Mouse (Mus musculus) kidney, postnatal 36 days (tissue): ENCODE data around the gene Mrpl53.

Experiments
- DNase-seq, 2 experiments: peaks; one replicate each; pipeline ENCODE4 v3.0.0; 2021 to 2022; ENCODE audit warnings: mixed read lengths in 2 of 2

Gene Mrpl53

GRCm38 (mm10) chr6:83122961-83123360 lies 14.1 kb downstream of the Mrpl53 start:
- DNase-seq: no peak

DNA sequence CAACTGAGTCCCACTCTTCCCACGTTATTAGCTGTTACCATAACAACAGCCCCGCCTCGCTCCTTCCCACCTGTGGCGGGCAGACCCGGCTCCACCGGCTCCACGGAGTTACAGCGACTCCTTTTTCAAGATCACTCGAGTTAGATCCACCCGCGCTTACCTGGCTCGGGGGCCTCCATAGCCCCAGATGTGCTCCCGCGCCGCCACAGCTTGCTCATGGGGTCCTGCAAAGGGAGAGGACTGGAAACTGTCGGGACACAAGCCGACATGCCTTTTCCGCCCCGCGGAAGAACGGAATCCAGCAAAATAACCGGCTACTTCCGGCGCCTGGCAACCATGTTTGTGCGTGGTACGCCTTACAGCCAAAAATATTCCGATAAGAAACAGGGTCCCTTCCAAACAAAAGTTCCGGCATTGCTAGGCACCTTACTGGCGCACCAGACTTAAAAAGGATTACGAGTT lies 16.0 kb downstream of the Mrpl53 start:
- peak; percentile 94 to 95 for DNase-seq

GRCm38 (mm10) chr6:83125331-83125730 lies 16.5 kb downstream of the Mrpl53 start, which contains the start of gene Ino80b:
Gene Ino80b, minus strand, starts transcription at chr6:83125431.
- DNase-seq: no peak

DNA sequence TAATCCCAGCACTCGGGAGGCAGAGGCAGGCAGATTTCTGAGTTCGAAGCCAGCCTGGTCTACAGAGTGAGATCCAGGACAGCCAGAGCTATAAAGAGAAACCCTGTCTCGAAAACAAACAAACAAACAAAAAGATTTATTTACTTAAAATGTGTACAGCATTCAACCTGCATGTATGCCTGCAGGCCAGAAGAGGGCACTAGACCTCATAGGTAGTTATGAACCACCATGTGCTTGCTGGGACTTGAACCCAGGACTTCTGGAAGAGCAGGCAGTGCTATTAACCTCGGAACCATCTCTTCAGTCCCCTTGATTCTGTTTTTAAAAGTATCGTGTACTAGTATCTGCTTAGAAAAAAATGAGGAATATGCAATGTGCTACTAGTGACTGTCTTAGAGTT lies 18.6 kb downstream of the Mrpl53 start:
- no peak for DNase-seq

- DNase-seq: peak; percentile 73 to 88
Observed at GRCm38 (mm10) chr6:83131469-83132034, 22.7 kb downstream of the Mrpl53 start.

DNA sequence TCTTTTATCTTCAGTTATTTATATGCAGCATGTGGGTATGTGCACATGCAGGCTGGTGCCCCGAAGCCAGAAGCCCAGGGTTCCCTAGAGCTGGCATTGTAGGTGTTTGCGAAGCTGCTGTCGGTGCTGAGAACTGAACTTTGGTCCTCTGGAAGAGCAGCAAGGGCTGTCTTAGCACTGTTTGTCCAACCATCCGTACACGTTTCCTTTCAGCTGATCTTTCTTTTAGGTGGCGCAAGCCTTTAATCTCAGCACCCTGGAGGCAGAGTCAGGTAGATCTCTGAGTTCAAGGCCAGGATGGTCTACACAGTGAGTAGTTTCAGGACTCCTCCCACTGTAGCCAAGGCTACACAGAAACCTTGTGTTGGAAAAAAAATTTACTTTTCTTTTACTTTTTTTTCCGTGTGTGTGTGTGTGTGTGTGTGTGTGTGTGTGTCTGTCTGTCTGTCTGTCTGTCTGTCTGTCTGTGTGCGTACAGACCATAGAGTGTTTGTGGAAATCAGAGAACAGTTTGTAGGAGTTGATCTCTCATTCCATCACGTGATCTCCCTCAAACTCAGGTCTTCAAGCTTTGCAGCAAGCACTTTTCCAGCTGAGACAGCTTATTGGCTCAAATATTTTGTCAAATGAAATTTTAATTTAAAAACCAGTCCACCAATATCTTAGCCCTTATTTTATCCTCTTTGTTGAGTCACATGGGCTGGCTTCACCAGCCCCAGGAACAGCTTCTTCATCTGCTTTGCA lies 23.5 kb downstream of the Mrpl53 start:
- peak; percentile 33 to 46 for DNase-seq

- DNase-seq: peak; percentile 60 to 71
Observed at GRCm38 (mm10) chr6:83134226-83134625, 25.4 kb downstream of the Mrpl53 start.

- DNase-seq: peak; percentile 63 to 76
Observed at GRCm38 (mm10) chr6:83134951-83135513, 26.2 kb downstream of the Mrpl53 start, which contains the start of gene Rtkn. Gene Rtkn, plus strand, starts transcription at chr6:83135463.

DNA sequence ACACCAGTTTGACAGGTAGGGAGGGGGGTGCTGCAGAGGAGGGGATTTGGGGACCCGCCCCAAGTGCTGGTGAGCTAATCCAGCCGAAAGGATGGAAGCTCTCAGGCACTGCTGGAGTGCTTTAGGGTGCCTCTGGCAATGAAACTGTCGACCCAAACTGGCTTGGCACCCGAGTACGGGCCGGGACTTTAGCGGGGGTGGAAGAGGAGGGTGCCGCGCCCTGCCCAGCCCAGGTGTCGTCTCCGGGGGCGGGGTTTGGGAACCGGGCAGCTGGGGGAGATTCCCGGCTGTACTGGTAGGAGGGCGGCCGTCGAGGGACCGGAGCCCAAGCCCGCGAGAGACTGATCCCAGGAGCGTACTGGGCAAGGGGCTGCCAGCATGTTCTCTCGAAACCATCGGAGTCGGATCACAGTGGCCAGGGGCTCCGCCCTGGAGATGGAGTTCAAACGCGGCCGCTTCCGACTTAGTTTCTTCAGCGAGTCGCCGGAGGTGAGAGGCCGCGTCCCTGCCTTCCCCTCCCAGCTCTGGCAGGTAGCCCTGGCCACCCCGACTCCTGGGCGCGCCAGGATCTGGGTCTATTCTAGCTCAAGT lies 26.8 kb downstream of the Mrpl53 start:
- peak; percentile 77 to 87 for DNase-seq

- peak in 1 of 2 experiments; percentile 33 for DNase-seq
Observed at GRCm38 (mm10) chr6:83136291-83136880, 27.5 kb downstream of the Mrpl53 start.

GRCm38 (mm10) chr6:83136881-83137575 lies 28.2 kb downstream of the Mrpl53 start:
- peak; percentile 69 to 80 for DNase-seq

DNA sequence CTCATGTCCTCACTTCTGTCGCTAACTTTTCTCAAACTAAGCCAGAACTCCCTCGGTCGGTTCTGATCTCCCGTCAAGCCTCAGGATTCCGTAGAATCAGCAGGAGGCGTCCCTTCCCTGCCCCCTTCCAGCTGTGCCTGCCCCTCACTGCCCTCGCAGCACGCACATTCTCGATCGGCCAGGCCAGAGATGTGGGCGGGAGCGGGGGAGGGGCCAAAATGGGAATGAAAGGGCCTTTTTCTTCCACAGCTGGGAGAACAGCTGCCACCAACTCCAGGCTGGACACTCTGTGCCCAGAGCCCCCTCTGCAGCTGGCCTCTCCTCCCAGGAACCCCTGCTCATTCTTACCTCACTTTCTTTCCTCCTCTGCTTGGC lies 28.7 kb downstream of the Mrpl53 start:
- DNase-seq: peak; percentile 92 to 96

DNA sequence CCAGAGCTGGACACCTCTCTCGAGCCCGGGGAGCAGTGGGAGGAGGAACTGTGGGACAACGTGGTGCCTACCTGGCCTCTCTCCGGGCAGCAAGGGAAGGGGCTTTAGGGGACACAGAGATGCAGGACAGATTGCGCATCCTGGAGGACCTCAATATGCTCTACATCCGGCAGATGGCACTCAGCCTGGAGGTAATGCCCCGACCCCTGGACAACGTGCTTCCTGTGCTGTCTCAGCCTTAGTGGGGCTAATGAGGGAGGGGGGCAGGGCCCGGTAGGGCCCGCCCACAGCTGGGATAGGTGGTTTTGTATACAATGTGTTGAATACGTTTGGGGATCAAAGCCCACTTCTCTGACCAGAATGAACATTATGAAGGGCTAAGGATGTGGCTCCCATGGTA lies 29.2 kb downstream of the Mrpl53 start:
- peak in 1 of 2 experiments; percentile 36 for DNase-seq

- DNase-seq: no peak
Observed at GRCm38 (mm10) chr6:83140044-83140443, 31.2 kb downstream of the Mrpl53 start.

- DNase-seq: peak in 1 of 2 experiments; percentile 50
Observed at GRCm38 (mm10) chr6:83141636-83142035, 32.8 kb downstream of the Mrpl53 start.

DNA sequence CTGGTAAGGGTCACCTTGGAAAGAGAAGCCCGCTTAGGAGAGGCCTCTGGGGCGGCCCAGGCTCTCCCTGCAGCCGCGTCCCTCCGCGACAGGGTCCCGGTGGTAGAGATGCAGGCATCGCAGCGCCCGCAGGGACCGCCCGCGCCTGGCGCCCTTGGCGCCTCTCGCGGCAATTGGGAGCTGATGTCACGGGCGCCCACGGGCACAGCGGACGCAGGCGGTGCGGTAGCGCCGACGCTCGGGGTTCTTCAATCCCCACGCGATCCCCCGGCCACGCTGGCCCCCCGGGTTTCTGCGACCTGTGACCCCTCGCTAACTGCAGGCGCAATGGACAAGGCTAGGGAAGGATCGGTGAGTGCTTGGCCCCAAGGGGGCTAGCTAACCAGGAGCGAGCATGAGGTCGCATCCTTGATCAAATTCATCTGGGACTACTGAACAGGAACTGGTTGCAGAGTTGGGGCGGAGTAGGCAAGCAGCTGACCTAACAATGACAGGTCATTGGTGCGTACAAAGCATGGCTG lies 33.4 kb downstream of the Mrpl53 start:
- peak in 1 of 2 experiments; percentile 33 for DNase-seq

DNA sequence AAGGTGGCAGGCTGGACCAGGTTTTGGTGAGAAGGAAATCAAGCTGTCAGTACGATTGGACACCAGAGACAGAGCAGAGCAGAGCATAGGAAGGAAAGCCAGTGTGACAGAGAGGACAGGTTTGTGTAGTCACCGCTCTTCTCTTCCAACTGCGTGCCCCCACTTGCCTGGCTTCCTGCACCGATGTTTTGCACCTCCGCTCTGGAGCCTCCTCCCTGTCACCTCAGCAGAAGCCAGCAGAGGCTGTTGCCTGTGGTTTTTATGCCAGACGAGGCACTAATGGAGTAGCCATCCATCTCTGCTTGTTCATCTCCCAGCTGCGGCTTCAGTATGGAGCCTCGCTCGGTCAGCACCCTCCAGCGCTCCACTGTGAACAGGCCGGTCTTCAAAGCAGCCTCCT lies 34.0 kb downstream of the Mrpl53 start:
- DNase-seq: no peak

DNA sequence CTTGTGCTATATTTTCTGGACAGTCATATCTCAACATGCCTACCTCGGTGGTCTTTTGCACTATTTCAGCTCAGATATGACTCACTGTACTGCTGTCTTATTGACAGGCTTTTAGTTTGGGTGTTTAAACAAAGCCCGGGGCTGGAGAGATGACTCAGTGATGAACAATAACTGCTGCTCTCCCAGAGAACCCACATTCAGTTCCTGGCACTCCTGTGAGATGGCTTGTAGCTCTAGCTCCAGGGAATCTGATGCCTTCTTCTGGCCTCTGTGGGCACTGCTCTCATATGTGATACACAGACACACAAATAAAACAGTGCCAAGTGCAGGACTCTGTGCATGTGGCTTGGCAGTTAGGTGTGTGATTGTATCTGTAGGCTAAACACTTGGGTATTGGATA lies 36.4 kb downstream of the Mrpl53 start:
- no peak for DNase-seq

DNA sequence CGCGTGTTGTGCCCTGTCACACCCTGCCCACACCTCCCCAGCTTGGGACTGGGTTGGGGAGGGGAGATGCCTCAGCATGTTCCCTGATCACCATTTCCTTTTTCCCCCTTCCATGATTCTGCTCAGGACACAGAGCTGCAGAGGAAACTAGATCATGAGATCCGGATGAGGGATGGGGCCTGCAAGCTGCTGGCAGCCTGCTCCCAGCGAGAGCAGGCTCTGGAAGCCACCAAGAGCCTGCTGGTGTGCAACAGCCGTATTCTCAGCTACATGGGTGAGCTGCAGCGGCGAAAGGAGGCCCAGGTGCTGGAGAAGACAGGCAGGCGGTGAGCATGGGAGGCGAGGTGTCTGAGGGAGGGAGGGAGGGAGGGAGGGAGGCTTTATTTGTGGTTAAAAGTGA lies 37.0 kb downstream of the Mrpl53 start:
- no peak for DNase-seq

- DNase-seq: no peak
Observed at GRCm38 (mm10) chr6:83147280-83147679, 38.4 kb downstream of the Mrpl53 start.

DNA sequence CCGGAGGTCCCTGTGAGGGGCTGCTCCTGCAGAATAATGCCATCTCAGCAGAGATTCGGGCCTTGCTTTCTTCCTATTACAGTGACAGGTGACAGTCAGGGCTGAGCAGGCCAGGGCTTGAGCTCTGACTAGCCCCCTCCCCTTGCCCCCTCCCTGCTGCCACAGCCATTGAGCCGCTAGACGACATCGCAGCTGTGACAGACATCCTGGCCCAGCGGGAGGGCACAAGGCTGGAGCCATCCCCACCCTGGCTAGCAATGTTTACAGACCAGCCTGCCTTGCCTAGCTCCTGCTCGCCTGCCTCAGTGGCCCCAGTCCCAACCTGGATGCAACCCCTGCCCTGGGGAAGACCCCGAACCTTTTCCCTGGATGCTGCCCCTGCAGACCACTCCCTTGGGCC lies 42.9 kb downstream of the Mrpl53 start:
- no peak for DNase-seq

DNA sequence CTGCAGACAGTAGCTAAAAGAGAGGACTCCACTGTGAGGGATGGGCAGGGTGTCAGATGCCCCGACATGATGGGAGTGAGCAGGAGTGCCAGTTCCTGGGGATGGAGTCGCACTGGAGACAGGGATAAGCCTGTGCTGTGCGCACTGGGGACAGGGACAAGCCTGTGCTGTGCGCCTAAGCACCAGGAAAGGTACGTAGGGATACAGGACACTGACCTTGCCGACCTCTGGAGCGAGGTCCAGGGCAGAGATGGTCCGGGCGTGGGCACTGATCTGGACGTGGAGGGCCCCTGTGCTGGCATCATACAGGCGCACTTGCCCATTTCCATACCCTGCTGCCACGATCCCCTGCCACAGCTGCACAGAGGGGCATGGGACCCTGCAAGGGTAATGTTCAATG lies 44.2 kb downstream of the Mrpl53 start:
- no peak for DNase-seq
